In the genomic region with DNA sequence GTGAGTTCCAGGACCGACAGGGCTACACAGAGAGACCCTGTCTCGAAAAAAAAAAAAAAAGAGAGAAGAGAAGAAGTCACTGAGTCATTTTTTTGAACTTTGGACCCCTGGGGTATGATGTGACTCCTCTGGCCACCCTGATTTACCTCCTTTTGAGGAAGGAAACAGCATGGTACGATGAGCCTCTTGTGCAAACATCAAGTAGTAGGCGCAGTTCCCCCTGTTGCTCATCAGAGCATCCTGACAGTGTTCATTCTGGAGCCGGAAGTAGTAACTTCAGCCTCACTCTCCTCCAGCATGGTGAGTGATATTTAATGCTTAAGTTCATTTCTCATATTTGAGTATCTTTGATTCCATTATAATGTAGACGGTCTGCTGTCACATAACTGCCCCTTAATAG, we compare ENCODE assay signal across 29 mouse cellular contexts.
DNase-seq lines count a peak whose midpoint lies in the region; ATAC-seq and TF ChIP-seq lines count a peak whose summit lies in the region.
"Had no signal": no experiment of that assay in that cellular context is flagged by ENCODE, and none has a peak within 500 bp of the region (broad histone marks: within the 10 kb centered on the region; RNA-seq: fewer than 3 reads in every experiment).

No protein-coding gene starts in this region.

- 57% methylated on average over 6 of the region's 6 CpGs for WGBS in liver, postnatal 0 days (ENCODE audit: insufficient replicate concordance)
- WGBS in intestine, embryonic 15.5 days = 84% methylated on average over 6 of the region's 6 CpGs

- H3K27me3 ChIP-seq in liver, postnatal 0 days (ENCODE audit: insufficient read depth, low read length) = no peaks in the 10 kb centered on the region
- H3K27me3 ChIP-seq in intestine, embryonic 15.5 days (replicated peaks) = no peaks in the 10 kb centered on the region
- H3K27me3 ChIP-seq: embryonic facial prominence, embryonic 15.5 days; forebrain, embryonic 13.5 days; heart, embryonic 15.5 days; hindbrain, embryonic 13.5 days; limb, embryonic 13.5 days; Patski had no signal

- peaks cover 5% of the 10 kb centered on the region; the same call in 1 of the 2 replicates for H3K36me3 ChIP-seq in liver, postnatal 0 days (replicated peaks; ENCODE audit: insufficient read depth, low read length)
- H3K36me3 ChIP-seq in intestine, embryonic 15.5 days = no peaks in the 10 kb centered on the region
- H3K36me3 ChIP-seq: embryonic facial prominence, embryonic 10.5 days; embryonic facial prominence, embryonic 15.5 days; heart, embryonic 10.5 days; heart, embryonic 15.5 days; hindbrain, embryonic 13.5 days; limb, embryonic 13.5 days had no signal

- no peak overlapping the region for H3K9ac ChIP-seq in liver, postnatal 0 days (replicated peaks)
- no peak overlapping the region for H3K9ac ChIP-seq in intestine, embryonic 15.5 days
- H3K9ac ChIP-seq: embryonic facial prominence, embryonic 15.5 days; forebrain, embryonic 13.5 days; heart, embryonic 15.5 days; hindbrain, embryonic 13.5 days; limb, embryonic 13.5 days had no signal

- peaks cover 14% of the 10 kb centered on the region for H3K4me1 ChIP-seq in liver, postnatal 0 days (ENCODE audit: insufficient read depth)
- peaks cover 16% of the 10 kb centered on the region for H3K4me1 ChIP-seq in intestine, embryonic 15.5 days (replicated peaks)

- DNase-seq in heart, adult 11 months = peak; percentile 89
- DNase-seq in heart, postnatal 25 days (ENCODE audit: low spot score) = no peak
- peak; percentile 49 to 61 for DNase-seq in spleen, postnatal 36 days (ENCODE audit: low spot score in 2 of 2)
- no peak for DNase-seq in spleen, postnatal 10 days (ENCODE audit: low spot score in 2 of 2)
- peak; percentile 44 to 62 for DNase-seq in monocyte, adult 2 months (ENCODE audit: low read depth in 1 of 2, low spot score in 2 of 2)
- DNase-seq in liver, postnatal 0 days = no peak
- DNase-seq in kidney, postnatal 10 days = no peak
- DNase-seq: adrenal gland, postnatal 14 days; cerebellum, adult 11-12 months; cerebellum, postnatal 10 days; gastrocnemius, postnatal 10 days; heart, postnatal 36 days; kidney, adult 2 months; kidney, postnatal 4 days; retina, postnatal 1 day; right cerebral cortex, postnatal 14 days; thymus, adult 2 months; thymus, postnatal 36 days had no signal

- intact Hi-C loops in heart, postnatal 25 days (cut with DNase I) = no loop called here

- H3K9me3 ChIP-seq in liver, postnatal 0 days (ENCODE audit: low read length) = no peaks in the 10 kb centered on the region
- H3K9me3 ChIP-seq in intestine, embryonic 15.5 days = no peaks in the 10 kb centered on the region
- H3K9me3 ChIP-seq: embryonic facial prominence, embryonic 10.5 days; embryonic facial prominence, embryonic 15.5 days; forebrain, embryonic 13.5 days; heart, embryonic 10.5 days; heart, embryonic 15.5 days; hindbrain, embryonic 13.5 days; limb, embryonic 13.5 days had no signal

- no peak for TF ChIP-seq EP300 in liver, postnatal 0 days (IDR thresholded peaks at IDR 0.05; ENCODE audit: low read depth)

- H3K4me2 ChIP-seq in liver, postnatal 0 days (ENCODE audit: low read depth, low read length) = no peak overlapping the region
- H3K4me2 ChIP-seq in intestine, embryonic 15.5 days (replicated peaks) = no peak overlapping the region
- H3K4me2 ChIP-seq: embryonic facial prominence, embryonic 15.5 days; forebrain, embryonic 13.5 days; heart, embryonic 15.5 days; hindbrain, embryonic 13.5 days; limb, embryonic 13.5 days; liver, embryonic 11.5 days; midbrain, embryonic 11.5 days had no signal

- H3K27ac ChIP-seq in liver, postnatal 0 days (ENCODE audit: low read depth) = no peak overlapping the region
- no peak overlapping the region for H3K27ac ChIP-seq in intestine, embryonic 15.5 days
- H3K27ac ChIP-seq: embryonic facial prominence, embryonic 10.5 days; embryonic facial prominence, embryonic 15.5 days; forebrain, embryonic 13.5 days; heart, embryonic 10.5 days; heart, embryonic 15.5 days; hindbrain, embryonic 13.5 days; limb, embryonic 13.5 days had no signal

- no peak for ATAC-seq in liver, postnatal 0 days
- no peak for ATAC-seq in intestine, embryonic 15.5 days
- ATAC-seq: forebrain, embryonic 13.5 days; Patski had no signal

- no peak overlapping the region for H3K4me3 ChIP-seq in liver, postnatal 0 days (ENCODE audit: low read depth, low read length)
- no peak overlapping the region for H3K4me3 ChIP-seq in intestine, embryonic 15.5 days (replicated peaks)
- H3K4me3 ChIP-seq: embryonic facial prominence, embryonic 10.5 days; embryonic facial prominence, embryonic 15.5 days; forebrain, embryonic 13.5 days; heart, embryonic 10.5 days; heart, embryonic 15.5 days; hindbrain, embryonic 13.5 days; limb, embryonic 13.5 days had no signal

- TF ChIP-seq CTCF in liver, postnatal 0 days (IDR thresholded peaks at IDR 0.05; ENCODE audit: low read depth) = no peak

Comparison
In these comparisons a context has a peak if more than half of its experiments do, and no peak if none do; other contexts are left out.
1. DNase-seq: peak in heart, adult 11 months (single experiment), spleen, postnatal 36 days (2 of 2) and monocyte, adult 2 months (2 of 2); none in heart, postnatal 25 days (single experiment), spleen, postnatal 10 days (0 of 2), liver, postnatal 0 days (single experiment) and kidney, postnatal 10 days (single experiment).